Mouse (Mus musculus) brain, embryonic 14.5 days (tissue): ENCODE measurements around the gene Rbm42.
A peak's percentile ranks its signal among the peaks of the same experiment; 100 is the strongest.

ENCODE experiments used
- CTCF ChIP-seq: fragments of 200-500 bp; IDR thresholded peaks from 2 replicates; pipeline ENCODE4 v1.5.1; 2012; ENCODE audit warnings: inconsistent platforms, mild to moderate bottlenecking, moderate library complexity, borderline replicate concordance; ENCODE audit not compliant: insufficient read depth, insufficient read length; ENCODE audit errors: extremely low read depth
- POLR2A ChIP-seq: fragments of 200-500 bp; IDR thresholded peaks from 2 replicates; pipeline ENCODE4 v1.6.1; 2012; ENCODE audit warnings: mild to moderate bottlenecking, inconsistent platforms, borderline replicate concordance; ENCODE audit not compliant: poor library complexity, insufficient read depth, insufficient read length, severe bottlenecking; ENCODE audit errors: extremely low read depth

DNA sequence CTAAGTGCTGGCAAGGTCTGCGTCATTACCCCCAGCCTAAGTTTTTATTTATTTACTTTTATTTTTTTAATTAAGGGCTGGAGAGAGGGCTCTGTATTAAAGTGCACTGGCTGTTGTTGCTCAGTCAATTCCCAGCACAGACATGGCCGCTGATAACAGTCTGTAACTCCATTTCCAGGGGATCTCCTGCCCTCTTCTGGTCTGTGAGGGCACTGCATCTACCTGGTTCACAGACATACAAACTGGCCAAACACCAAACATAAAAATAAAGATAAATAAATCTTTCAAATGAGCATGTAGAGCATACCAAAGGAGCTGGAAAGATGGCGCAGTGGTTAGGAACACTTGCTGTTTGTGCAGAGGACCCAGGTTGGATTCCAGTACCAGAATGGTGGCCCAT is 30.9 kb downstream of the Rbm42 start:
- peak; percentile 64 for TF ChIP-seq CTCF
- no peak for TF ChIP-seq POLR2A
